Mouse (Mus musculus): ENCODE data around the gene Pomp. TPM values are rescaled to one million over a fixed set of nuclear protein-coding genes. Genes with fewer than 3 reads are reported as not detected.

Pomp gene
- 172 and 202 TPM in 2 replicates for polyA plus RNA-seq (2015; fragmentation: Nextera tagmentation; extraction: Ambion mirVana)

- H3K4me3 ChIP-seq (ENCODE audit: low read depth, low read length) = peak within 1 kb of the TSS; percentile 91
- under 1% methylated on average over 67 of the region's 68 CpGs for WGBS (ENCODE audit: insufficient replicate concordance)
- H3K27ac ChIP-seq (ENCODE audit: low read length) = peak within 1 kb of the TSS; percentile 82
- H3K36me3 ChIP-seq (ENCODE audit: control insufficient read depth, insufficient read depth) = peaks cover 16% of the 10 kb centered on the region
- peak within 1 kb of the TSS; percentile 82 for H3K9ac ChIP-seq (ENCODE audit: low read depth, low read length)
- ATAC-seq (ENCODE audit: low read depth) = peak; percentile 85
- peaks cover 10% of the 10 kb centered on the region for H3K4me1 ChIP-seq (ENCODE audit: control insufficient read depth, low read depth, low read length)
- H3K27me3 ChIP-seq (ENCODE audit: control insufficient read depth, insufficient read depth, low read depth, low read length) = no peaks in the 10 kb centered on the region
- H3K9me3 ChIP-seq (replicated peaks; ENCODE audit: control insufficient read depth, low read length) = no peaks in the 10 kb centered on the region
- H3K4me2 ChIP-seq (ENCODE audit: low read depth, low read length) = peak within 1 kb of the TSS; percentile 49
These were observed at the start of gene Pomp for GRCm38 (mm10) chr5:147860449-147861261. TSS of gene Pomp (plus strand) at chr5:147860461.

GRCm38 (mm10) chr5:147812255-147813040, 47.8 kb upstream of the Pomp start:
- no peaks in the 10 kb centered on the region for H3K9me3 ChIP-seq (replicated peaks; ENCODE audit: control insufficient read depth, low read length)
- no peak for ATAC-seq (ENCODE audit: low read depth)
- no peak overlapping the region for H3K27ac ChIP-seq (ENCODE audit: low read length)
- H3K9ac ChIP-seq (ENCODE audit: low read depth, low read length) = no peak overlapping the region
- H3K4me2 ChIP-seq (ENCODE audit: low read depth, low read length) = no peak overlapping the region
- H3K4me3 ChIP-seq (ENCODE audit: low read depth, low read length) = no peak overlapping the region
- no peaks in the 10 kb centered on the region for H3K27me3 ChIP-seq (ENCODE audit: control insufficient read depth, insufficient read depth, low read depth, low read length)
- 62% methylated on average over 13 of the region's 13 CpGs for WGBS (ENCODE audit: insufficient replicate concordance)
- H3K4me1 ChIP-seq (ENCODE audit: control insufficient read depth, low read depth, low read length) = no peaks in the 10 kb centered on the region
- no peaks in the 10 kb centered on the region for H3K36me3 ChIP-seq (ENCODE audit: control insufficient read depth, insufficient read depth)

DNA sequence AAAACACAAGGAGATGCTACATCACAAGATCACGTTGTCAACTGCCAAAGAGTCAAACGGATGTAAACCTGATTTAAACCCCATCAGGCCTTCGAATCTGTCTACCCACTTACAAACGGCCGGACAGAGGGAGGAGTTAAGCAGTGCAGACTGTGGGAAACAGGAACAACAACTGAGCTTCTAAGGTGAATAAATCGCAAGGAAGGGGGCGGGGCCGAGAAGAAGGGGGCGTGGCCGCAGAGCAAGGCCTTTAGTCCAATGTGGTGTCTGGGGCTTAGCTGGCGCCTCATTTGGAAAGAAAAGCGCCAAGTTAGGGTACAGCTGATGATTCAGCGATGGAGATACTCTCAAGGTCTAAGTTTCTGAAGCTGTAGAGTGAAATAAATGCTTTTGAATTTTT, 45.3 kb upstream of the Pomp start:
- H3K9me3 ChIP-seq (replicated peaks; ENCODE audit: control insufficient read depth, low read length) = peaks cover 1% of the 10 kb centered on the region
- no peak for ATAC-seq (ENCODE audit: low read depth)
- H3K4me1 ChIP-seq (ENCODE audit: control insufficient read depth, low read depth, low read length) = no peaks in the 10 kb centered on the region
- WGBS (ENCODE audit: insufficient replicate concordance) = 61% methylated on average over 13 of the region's 13 CpGs
- no peak overlapping the region for H3K4me2 ChIP-seq (ENCODE audit: low read depth, low read length)
- no peak overlapping the region for H3K27ac ChIP-seq (ENCODE audit: low read length)
- no peaks in the 10 kb centered on the region for H3K27me3 ChIP-seq (ENCODE audit: control insufficient read depth, insufficient read depth, low read depth, low read length)
- no peak overlapping the region for H3K9ac ChIP-seq (ENCODE audit: low read depth, low read length)
- H3K36me3 ChIP-seq (ENCODE audit: control insufficient read depth, insufficient read depth) = no peaks in the 10 kb centered on the region
- H3K4me3 ChIP-seq (ENCODE audit: low read depth, low read length) = no peak overlapping the region

DNA sequence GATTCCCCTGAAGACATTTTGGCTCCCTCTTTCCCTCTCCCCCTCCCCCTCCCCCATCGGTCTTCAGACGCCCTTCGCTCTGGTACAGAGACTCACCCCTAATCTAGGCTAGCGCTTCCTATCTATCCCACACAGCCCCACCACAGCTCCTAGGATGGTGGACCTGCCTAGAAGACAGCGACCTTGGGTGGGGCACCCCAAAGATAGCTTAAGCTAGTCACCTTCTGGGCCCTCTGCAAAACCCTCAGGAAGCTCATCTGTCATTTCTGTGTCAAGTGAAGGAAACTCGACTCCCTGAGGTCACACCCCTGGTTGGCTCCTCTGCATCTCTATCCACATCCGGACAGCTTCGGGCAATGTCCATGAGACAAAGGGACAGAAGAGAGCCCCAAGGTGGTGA, 44.7 kb upstream of the Pomp start:
- Histone ChIP-seq H3K9ac (ENCODE audit: low read depth, low read length) (no peak overlapping the region), H3K4me1 (ENCODE audit: control insufficient read depth, low read depth, low read length) (no peaks in the 10 kb centered on the region), H3K9me3 (replicated peaks; ENCODE audit: control insufficient read depth, low read length) (peaks cover 3% of the 10 kb centered on the region), H3K36me3 (ENCODE audit: control insufficient read depth, insufficient read depth) (no peaks in the 10 kb centered on the region), H3K4me3 (ENCODE audit: low read depth, low read length) (no peak overlapping the region), H3K27me3 (ENCODE audit: control insufficient read depth, insufficient read depth, low read depth, low read length) (no peaks in the 10 kb centered on the region), H3K4me2 (ENCODE audit: low read depth, low read length) (no peak overlapping the region), H3K27ac (ENCODE audit: low read length) (no peak overlapping the region)
- 26% methylated on average over 8 of the region's 8 CpGs for WGBS (ENCODE audit: insufficient replicate concordance)
- ATAC-seq (ENCODE audit: low read depth) = peak; percentile 56

DNA sequence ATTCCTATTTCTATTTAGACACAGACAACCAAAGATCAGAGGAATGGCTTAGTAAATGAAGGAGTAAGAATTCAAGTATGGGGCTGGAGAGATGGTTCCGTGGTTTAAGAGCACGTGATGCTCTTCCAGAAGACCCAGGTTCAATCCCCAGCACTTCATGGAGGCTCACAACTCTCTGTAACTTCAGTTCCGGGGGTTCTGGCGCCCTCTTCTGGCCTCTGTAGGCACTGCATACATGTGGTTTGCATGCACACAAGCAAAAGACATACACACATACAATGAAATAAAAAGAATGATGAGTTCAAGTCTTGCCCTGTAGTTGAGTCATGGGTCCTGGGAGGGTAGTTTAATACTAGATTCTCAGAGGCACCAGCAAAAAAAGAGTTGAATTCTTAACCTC, 43.8 kb upstream of the Pomp start:
- Histone ChIP-seq H3K4me2 (ENCODE audit: low read depth, low read length) (no peak overlapping the region), H3K27me3 (ENCODE audit: control insufficient read depth, insufficient read depth, low read depth, low read length) (no peaks in the 10 kb centered on the region), H3K27ac (ENCODE audit: low read length) (no peak overlapping the region), H3K9me3 (replicated peaks; ENCODE audit: control insufficient read depth, low read length) (peaks cover 3% of the 10 kb centered on the region), H3K4me1 (ENCODE audit: control insufficient read depth, low read depth, low read length) (no peaks in the 10 kb centered on the region), H3K4me3 (ENCODE audit: low read depth, low read length) (no peak overlapping the region), H3K9ac (ENCODE audit: low read depth, low read length) (no peak overlapping the region), H3K36me3 (ENCODE audit: control insufficient read depth, insufficient read depth) (no peaks in the 10 kb centered on the region)
- ATAC-seq (ENCODE audit: low read depth) = no peak
- WGBS (ENCODE audit: insufficient replicate concordance) = 47% methylated on average over 4 of the region's 4 CpGs

DNA sequence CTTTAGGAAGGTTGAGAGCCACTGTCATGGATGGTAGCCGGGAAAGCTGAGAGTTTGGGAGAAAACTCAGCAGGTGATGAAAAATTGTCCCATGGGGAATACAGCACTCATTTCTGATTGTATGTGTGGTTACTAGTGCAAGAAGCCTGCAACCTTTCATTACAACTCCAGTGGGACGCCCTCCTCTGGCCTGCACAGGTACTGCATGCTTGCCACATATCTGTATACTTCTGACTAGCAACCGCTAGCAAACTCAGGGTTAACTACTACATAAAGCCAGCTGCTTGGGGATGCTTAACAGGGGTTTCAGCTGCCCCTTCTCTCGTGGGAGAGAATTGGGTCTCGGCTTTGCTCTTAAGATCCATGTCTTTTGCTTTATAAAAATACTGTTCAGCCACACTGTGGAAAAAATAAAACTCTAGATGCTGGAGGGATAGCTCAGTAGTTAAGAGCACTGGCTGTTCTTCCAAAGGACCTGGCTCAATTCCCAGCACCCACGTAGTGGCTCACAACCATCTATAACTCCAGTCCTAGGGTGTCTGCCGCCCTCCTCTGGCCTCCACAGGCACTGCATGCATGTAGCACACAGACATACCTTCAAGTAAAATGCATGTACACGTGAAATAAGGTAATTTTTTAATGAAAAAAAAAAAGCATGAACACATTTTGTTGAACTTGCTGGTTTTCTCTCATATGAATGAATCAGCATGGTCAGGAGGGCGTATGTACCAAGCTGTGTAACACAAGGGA, 42.3 kb upstream of the Pomp start:
- peaks cover 3% of the 10 kb centered on the region for H3K9me3 ChIP-seq (replicated peaks; ENCODE audit: control insufficient read depth, low read length)
- H3K27ac ChIP-seq (ENCODE audit: low read length) = no peak overlapping the region
- ATAC-seq (ENCODE audit: low read depth) = no peak
- H3K36me3 ChIP-seq (ENCODE audit: control insufficient read depth, insufficient read depth) = no peaks in the 10 kb centered on the region
- WGBS (ENCODE audit: insufficient replicate concordance) = 75% methylated on average over 9 of the region's 9 CpGs
- no peak overlapping the region for H3K9ac ChIP-seq (ENCODE audit: low read depth, low read length)
- H3K27me3 ChIP-seq (ENCODE audit: control insufficient read depth, insufficient read depth, low read depth, low read length) = no peaks in the 10 kb centered on the region
- H3K4me2 ChIP-seq (ENCODE audit: low read depth, low read length) = no peak overlapping the region
- H3K4me3 ChIP-seq (ENCODE audit: low read depth, low read length) = no peak overlapping the region
- H3K4me1 ChIP-seq (ENCODE audit: control insufficient read depth, low read depth, low read length) = no peaks in the 10 kb centered on the region

DNA sequence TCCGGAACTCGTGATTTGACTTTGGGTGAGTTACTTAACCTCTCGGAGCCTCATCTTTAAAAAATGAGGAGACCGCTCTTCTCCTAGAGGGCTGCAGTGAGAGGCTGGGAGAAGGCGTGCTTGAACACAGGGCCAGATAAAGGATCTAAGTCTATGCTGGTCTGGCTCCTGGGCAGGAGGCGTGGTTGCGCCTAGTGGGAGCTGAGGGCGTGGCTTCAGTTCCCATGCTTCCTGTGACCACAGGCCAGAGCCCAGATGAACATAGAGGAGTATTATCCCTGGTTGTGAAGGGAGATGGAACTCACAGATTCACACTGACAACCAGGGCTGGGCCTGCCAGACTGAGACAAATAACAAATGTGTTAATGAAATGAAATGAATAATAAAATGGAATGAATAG, 41.4 kb upstream of the Pomp start:
- no peak overlapping the region for H3K4me2 ChIP-seq (ENCODE audit: low read depth, low read length)
- H3K9ac ChIP-seq (ENCODE audit: low read depth, low read length) = no peak overlapping the region
- no peaks in the 10 kb centered on the region for H3K36me3 ChIP-seq (ENCODE audit: control insufficient read depth, insufficient read depth)
- no peak overlapping the region for H3K27ac ChIP-seq (ENCODE audit: low read length)
- H3K4me3 ChIP-seq (ENCODE audit: low read depth, low read length) = no peak overlapping the region
- no peak for ATAC-seq (ENCODE audit: low read depth)
- H3K4me1 ChIP-seq (ENCODE audit: control insufficient read depth, low read depth, low read length) = no peaks in the 10 kb centered on the region
- peaks cover 3% of the 10 kb centered on the region for H3K9me3 ChIP-seq (replicated peaks; ENCODE audit: control insufficient read depth, low read length)
- no peaks in the 10 kb centered on the region for H3K27me3 ChIP-seq (ENCODE audit: control insufficient read depth, insufficient read depth, low read depth, low read length)
- WGBS (ENCODE audit: insufficient replicate concordance) = 79% methylated on average over 8 of the region's 8 CpGs

DNA sequence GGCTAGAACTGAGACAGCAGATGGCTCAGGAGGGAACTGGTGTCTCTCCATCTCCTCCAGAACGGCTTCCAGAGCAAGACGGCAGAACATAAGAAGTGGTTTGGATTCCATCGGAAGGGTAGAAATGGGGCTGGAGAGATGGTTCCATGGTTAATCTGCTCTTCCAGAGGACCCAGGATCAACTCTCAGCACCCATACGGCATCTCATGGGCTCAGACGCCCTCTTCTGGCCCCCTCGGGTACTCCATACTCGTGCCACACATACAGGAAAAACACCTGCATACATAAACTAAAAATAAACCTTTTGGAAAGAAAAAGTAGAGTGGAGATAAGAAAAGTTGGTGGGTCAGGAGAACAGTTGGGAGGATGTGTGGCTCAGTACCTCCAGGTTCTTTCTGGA, 40.4 kb upstream of the Pomp start:
- H3K4me2 ChIP-seq (ENCODE audit: low read depth, low read length) = no peak overlapping the region
- no peak for ATAC-seq (ENCODE audit: low read depth)

More for the DNA sequence above, 40.4 kb upstream of the Pomp start:
- Histone ChIP-seq H3K4me3 (ENCODE audit: low read depth, low read length) (no peak overlapping the region), H3K9ac (ENCODE audit: low read depth, low read length) (no peak overlapping the region), H3K27ac (ENCODE audit: low read length) (no peak overlapping the region), H3K36me3 (ENCODE audit: control insufficient read depth, insufficient read depth) (no peaks in the 10 kb centered on the region), H3K4me1 (ENCODE audit: control insufficient read depth, low read depth, low read length) (no peaks in the 10 kb centered on the region), H3K9me3 (replicated peaks; ENCODE audit: control insufficient read depth, low read length) (peaks cover 3% of the 10 kb centered on the region), H3K27me3 (ENCODE audit: control insufficient read depth, insufficient read depth, low read depth, low read length) (no peaks in the 10 kb centered on the region)
- WGBS (ENCODE audit: insufficient replicate concordance) = 72% methylated on average over 7 of the region's 7 CpGs

Measured in liver, embryonic 16.5 days (tissue).